Mouse (Mus musculus) kidney, adult 11 months (tissue): ENCODE measurements around the gene Scube3.
A peak's percentile ranks its signal among the peaks of the same experiment; 100 is the strongest.

Source experiments
- DNase-seq: peaks from one replicate; pipeline ENCODE4 v3.0.0; 2022

Scube3 gene

DNA sequence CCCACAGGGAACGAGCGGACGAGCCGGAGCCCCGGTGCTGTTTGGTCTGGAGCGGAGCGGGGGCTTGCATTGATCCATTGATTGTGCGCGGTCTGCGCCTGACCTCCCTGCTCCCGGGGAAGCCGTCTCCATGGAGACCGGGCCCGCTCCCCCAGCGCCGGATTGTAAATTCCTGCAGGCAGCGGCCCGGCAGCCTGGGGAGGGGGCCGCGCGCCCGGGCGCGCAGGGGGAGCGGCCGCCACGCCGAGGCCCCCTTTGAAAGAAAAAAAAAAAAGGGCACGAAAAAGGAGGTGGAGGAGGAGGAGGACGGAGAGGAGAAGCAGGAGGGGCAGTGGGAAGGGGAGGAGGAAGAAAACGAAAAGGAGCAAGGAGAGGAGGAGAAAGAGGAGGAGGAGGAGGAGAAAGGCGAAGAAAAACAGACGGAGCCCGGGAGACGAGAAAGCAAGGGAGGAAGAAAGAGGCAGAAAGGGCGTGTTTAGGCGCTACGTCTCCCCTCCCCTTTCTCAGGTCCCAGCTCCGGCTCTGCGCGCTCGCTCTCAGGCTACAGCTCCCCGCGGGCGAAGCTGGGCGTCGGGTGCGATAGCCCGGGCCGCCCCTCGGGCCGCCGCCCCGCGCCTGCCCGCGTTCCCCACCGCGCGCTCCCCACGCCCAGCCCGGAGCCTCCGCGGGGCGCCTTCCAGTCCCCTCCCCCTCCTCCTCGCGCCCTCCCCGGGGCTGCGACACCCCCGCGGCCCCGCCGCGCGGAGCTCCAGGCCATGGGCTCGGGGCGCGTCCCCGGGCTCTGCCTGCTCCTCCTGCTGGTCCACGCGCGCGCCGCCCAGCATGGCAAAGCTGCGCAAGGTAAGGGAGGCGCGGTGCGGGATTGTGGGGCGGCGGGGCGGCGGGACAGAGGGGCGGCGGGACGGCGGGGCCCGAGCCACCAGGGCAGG, at the start of gene Scube3:
Gene Scube3, plus strand, starts transcription at position 371 of the 929 bp plus-strand sequence.
- no peak for DNase-seq

- no peak for DNase-seq
Measured at GRCm38 (mm10) chr17:28092297-28092696, 49.6 kb upstream of the Scube3 start.

DNA sequence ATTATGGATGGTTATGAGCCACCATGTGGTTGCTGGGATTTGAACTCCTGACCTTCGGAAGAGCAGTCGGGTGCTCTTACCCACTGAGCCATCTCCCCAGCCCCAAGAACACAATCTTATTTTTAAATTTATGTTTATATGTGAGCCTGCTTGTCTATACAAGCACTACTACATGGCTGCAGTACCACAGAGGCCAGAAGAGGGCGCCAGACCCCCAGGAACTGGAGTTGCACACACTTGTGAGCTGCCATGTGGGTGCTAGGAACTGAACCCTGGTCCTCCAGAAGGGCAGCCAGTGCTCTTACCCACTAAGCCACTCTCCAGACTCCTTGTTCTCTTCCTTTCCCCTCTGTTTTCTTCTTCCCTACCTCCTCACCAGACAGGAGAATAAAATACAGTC, 48.1 kb upstream of the Scube3 start:
- DNase-seq: no peak

GRCm38 (mm10) chr17:28096418-28096817, 45.5 kb upstream of the Scube3 start:
- no peak for DNase-seq

DNA sequence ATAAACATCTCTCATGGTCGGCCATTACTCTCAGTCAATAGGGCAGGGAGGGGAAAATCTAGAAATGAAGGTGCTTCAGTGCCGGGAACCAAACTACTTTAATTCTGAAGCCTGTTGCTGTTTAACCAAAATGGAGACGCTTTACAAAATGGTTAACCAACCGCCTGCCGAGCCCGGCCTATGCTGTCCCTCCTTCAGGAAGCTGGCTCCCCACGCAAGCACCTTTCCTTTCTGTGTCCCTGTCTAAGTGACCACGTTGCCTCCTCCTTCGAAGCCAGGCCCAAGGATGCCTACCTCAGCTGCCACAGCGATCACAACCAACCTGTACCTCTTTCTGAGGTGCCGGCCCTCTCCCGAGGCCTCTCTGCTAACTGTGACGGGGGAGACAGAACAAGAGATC, 44.6 kb upstream of the Scube3 start:
- DNase-seq: peak; percentile 38

GRCm38 (mm10) chr17:28099086-28099485, 42.9 kb upstream of the Scube3 start:
- no peak for DNase-seq

DNA sequence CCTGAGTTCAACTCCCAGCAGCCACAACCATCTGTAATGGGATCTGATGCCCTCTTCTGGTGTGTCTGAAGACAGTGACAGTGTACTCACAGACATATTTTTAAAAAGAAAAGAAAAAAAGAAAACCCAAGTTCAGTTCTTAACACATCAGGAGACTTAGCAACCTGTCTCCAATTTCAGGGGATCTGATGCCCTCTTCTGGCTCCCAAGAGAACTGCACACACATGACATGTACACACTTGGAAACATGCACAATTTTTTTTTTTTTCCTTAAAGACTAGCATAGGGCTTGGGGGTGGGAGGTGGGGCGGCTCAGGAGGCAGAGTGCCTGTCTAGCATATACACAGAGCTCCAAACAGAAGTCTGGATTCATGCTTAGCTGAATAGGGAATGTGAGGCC, 41.3 kb upstream of the Scube3 start:
- no peak for DNase-seq

- DNase-seq: no peak
Measured at GRCm38 (mm10) chr17:28101284-28101887, 40.6 kb upstream of the Scube3 start.

DNA sequence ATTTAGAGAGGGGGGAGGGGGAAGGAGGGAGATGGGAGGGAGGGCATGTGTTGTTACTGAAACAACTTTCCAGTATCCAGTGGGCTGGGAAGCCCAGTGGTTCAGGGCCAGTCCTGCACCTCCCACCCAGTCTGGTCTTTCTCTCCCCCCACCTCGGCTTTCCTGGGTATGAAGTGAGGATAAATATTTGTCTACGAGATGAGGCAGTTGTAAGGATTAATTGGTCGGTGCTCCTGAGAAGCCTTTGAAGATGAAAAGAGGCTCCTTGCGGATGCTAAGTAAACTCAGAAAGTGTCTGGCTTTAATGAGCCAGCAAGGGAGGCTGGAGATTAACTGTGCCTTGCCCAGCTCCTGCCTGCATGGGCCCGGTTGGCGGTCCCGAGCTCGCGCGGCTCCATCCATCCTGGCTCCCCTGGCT, 40.0 kb upstream of the Scube3 start:
- no peak for DNase-seq

DNA sequence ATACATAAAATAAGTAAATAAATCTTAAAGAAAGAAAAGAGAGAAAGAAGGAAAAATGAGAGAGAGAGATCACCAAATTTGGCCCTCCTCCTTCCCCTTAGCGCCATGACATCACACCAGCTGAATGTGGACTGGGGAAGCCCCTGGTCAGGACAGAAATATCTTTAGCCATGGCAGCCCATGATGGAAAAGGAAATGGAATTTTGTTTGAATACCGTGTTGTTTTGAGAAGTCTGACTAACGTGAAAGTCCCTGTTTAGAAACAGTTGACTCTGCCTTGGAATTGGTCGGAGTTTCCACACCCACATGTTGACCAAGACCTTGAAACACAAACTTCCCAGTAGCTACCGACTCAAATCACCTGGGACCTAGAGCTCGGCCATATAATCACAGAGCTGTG, 37.5 kb upstream of the Scube3 start:
- no peak for DNase-seq

GRCm38 (mm10) chr17:28106352-28106751, 35.6 kb upstream of the Scube3 start:
- no peak for DNase-seq

- DNase-seq: no peak
Measured at GRCm38 (mm10) chr17:28107275-28107674, 34.7 kb upstream of the Scube3 start.

DNA sequence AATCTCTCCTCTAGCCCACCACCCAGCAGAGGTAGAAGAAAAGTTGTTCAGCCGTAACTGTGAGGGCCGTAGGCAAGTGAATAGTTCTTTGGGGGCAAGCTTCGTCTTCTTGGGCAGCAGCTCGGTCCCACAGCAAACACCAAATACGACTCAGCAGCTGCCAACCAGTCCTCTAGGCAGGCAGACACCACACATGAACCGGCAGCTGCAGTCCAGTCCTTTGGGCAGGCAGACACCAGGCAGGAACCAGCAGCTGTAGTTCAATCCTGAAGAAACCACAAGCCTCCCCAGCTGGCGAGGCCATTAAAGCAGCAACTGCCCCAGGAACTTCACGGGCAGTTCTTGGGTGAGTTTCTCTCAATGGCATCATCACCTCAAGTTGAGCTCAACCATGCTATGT, 29.7 kb upstream of the Scube3 start:
- no peak for DNase-seq

- no peak for DNase-seq
Measured at GRCm38 (mm10) chr17:28116335-28116734, 25.6 kb upstream of the Scube3 start.

- no peak for DNase-seq
Measured at GRCm38 (mm10) chr17:28117451-28118209, 24.3 kb upstream of the Scube3 start.

- DNase-seq: no peak
Measured at GRCm38 (mm10) chr17:28120460-28120859, 21.5 kb upstream of the Scube3 start.

- DNase-seq: no peak
Measured at GRCm38 (mm10) chr17:28122949-28123348, 19.0 kb upstream of the Scube3 start.

GRCm38 (mm10) chr17:28123627-28124026, 18.3 kb upstream of the Scube3 start:
- DNase-seq: no peak

DNA sequence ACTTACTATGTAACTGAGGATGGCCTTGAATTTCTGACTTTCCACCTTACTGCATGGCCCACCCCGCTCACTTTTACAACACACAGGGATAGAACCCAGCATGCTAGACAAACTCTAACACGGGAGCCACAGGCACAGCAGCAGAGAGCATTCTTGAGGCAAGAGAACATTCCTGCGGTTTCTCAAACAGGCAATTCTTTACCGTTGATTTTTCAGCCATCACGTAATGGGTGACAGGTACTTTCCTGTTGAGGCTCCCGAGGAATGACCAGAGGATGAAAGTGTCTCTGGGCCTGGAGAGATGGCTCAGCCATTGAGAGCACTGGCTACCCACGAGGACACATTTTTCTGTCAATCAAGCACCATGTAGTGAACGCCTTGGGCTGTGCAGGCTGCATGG, 17.6 kb upstream of the Scube3 start:
- DNase-seq: no peak

- no peak for DNase-seq
Measured at GRCm38 (mm10) chr17:28129796-28130195, 12.1 kb upstream of the Scube3 start.

DNA sequence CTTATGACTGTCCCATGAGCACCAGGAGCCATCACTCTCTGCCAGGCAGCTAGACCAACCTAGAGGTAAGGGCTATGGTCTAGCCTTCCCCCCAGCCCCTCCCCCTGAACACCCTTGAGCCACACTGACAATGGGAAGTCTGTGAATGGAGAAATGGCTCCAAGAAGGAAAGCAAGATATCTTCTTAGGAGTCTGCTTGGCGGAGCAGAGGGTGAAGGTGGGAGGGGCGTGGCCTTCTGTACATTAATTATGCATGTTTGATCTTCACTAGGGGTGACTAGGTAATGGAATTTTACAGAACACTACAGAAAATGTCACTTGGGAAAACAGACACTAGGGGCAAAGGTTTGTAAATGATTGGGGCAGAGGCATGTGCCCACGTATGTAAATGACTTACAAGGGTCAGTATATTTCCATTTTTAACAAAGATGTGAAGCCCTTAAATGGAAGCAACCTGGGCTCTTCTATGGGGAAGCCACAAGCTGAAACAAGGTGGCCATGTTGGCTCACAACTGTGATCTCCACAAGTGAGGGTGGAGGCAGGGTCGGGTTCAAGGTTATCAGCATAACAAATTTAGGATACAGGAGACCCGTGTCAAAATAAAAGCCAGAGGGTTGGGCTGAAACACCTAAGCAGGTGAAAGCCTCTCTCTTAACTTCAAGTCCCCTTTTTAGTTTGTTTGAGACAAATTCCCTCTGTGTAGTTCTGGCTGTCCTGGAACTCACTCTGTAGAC, 11.4 kb upstream of the Scube3 start:
- no peak for DNase-seq

DNA sequence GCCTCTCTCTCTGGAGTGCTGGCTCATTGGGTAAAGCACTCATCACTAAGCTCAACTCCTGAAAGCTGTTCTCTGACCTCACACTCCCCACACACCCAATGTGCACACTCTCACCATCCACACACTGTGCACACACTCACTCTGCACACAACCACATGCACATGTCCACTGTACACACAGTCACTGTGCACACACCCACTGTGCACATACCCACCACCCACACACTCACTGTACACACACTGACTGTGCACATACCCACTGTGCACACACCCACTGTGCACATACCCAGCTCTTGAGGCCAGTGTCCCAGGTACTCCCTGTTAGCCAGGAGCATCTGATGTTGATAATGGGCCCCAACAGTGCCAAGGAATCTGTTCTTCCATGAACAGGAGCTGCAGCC, 10.8 kb upstream of the Scube3 start:
- no peak for DNase-seq

DNA sequence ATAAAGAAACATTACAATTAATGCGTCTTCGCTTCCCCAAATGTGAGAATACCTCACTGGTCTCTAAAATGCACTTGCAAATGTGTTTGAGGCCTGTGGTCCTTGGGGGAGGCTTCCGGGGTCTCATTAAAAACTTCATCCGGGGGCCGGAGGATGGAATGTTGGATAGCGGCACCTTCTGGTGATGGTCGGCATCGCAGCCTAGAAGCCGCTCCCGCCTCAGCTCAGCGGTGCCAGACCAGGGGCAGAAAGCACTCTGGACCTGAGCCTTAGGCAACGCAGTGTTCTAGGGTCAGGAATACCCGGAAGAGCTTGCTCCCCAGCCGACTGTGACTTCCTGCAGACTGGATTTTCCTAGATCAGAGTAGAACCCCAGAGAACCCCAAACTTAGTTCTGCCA, 8.7 kb upstream of the Scube3 start:
- peak; percentile 46 for DNase-seq
